Mouse (Mus musculus) MEL (cell line): Measurements from ENCODE around the gene Ext2.

ENCODE experiments used
- CTCF ChIP-seq, 3 experiments: IDR thresholded peaks in 2 of 3; conservative IDR thresholded peaks in 1 of 3; 2 replicates each; pipeline ENCODE4 v1.5.1; 2011 to 2012; ENCODE audit warnings: low read length in 3 of 3, low read depth in 2 of 3, mild to moderate bottlenecking in 2 of 3, improper control_type of control experiment in 1 of 3, inconsistent platforms in 1 of 3, mixed read lengths in 1 of 3, moderate library complexity in 1 of 3; ENCODE audit not compliant: control insufficient read depth in 1 of 3, insufficient read depth in 1 of 3, poor library complexity in 1 of 3, severe bottlenecking in 1 of 3
- GATA1 ChIP-seq: IDR thresholded peaks from 2 replicates; pipeline ENCODE4 v1.6.1; 2011; ENCODE audit warnings: low read depth, low read length, improper control_type of control experiment
- MAZ ChIP-seq: IDR thresholded peaks from 2 replicates; pipeline ENCODE4 v1.6.1; 2012; ENCODE audit warnings: low read depth, mild to moderate bottlenecking, inconsistent platforms, low read length, improper control_type of control experiment
- POLR2AphosphoS2 ChIP-seq: IDR thresholded peaks from 2 replicates; pipeline ENCODE4 v1.6.1; 2011; ENCODE audit warnings: low read length, improper control_type of control experiment
- UBTF ChIP-seq: IDR thresholded peaks from 2 replicates; pipeline ENCODE4 v1.6.1; 2012; ENCODE audit warnings: low read depth, mild to moderate bottlenecking, inconsistent platforms, low read length, improper control_type of control experiment, moderate library complexity, borderline replicate concordance; ENCODE audit not compliant: insufficient read depth

DNA sequence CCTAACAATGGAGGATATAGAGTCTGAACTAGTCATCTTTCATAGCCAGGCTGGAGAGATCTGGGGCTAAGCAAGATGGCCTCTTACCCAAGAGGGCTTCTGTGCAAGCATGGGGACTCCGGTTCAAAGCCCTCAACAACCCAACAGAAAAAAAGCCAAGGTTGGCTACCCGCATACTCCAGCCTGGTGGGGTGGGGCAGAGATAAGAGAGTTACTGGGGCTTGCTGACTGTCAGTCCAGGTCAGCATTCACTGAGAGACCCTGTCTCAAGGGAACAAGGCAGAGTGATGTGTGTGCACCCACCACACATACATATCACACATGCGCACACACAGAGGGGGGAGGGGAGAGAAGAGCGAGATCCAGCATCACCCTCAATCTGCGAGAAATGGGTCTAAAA, 4.6 kb downstream of the Ext2 start:
- TF ChIP-seq CTCF (IDR thresholded peaks at IDR 0.05 in 2 of 3, conservative IDR thresholded peaks at IDR 0.05 in 1 of 3; ENCODE audit: control insufficient read depth in 1 of 3, insufficient read depth in 1 of 3, low read depth in 2 of 3, low read length in 3 of 3, poor library complexity in 1 of 3, severe bottlenecking in 1 of 3) (no peak), POLR2AphosphoS2 (no peak), GATA1 (no peak), MAZ (no peak), UBTF (no peak)
